Mouse (Mus musculus) fibroblast of lung, adult 2 months (primary cell): Measurements from ENCODE around the gene Gars.

ENCODE experiments used
- DNase-seq: peaks from one replicate; pipeline ENCODE4 v3.0.0-alpha.2; 2011; ENCODE audit warnings: low read depth

Gars gene

GRCm38 (mm10) chr6:55093431-55094146, 55.8 kb downstream of the Gars start:
- no peak for DNase-seq

DNA sequence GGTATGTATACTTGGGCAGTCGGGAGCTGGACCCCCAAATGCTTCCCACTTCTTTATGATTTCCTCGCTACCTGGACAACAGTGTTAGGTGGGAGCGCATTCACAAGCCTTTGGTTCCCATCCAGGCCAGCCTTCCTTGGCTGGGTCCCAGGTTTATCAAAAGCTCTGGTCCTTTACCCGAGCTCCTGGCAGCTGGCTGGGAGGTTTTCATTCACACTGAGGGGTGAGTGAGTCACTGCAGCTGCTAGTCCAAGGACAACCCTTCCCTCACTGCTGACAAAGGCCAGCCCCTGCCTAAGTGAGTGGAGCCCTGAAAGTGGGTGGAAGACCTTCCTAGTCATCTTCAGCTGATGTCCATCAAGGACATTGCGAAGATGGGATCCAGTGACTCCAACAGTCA, 60.2 kb downstream of the Gars start:
- DNase-seq = peak; percentile 22

DNA sequence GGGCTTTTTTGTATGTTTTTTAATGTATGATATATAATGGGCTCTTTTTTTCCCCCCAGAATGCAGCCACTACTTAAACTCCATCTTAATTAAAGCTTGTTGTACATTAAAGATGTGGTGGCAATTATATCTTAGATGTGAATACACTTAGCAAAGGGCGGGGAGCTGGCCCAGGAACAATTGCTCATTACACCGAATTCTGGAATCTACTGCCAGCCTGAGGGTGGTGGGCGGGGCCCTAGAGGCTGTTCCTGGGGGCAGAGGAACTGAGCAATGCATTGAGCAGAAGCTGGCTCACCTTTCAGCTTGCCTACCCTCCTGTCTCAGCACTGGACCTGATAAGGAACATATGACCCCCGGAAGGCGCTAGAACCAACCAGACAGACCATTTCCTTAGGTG, 60.8 kb downstream of the Gars start:
- DNase-seq = no peak

- no peak for DNase-seq
Measured at GRCm38 (mm10) chr6:55108358-55108757, 70.6 kb downstream of the Gars start.

DNA sequence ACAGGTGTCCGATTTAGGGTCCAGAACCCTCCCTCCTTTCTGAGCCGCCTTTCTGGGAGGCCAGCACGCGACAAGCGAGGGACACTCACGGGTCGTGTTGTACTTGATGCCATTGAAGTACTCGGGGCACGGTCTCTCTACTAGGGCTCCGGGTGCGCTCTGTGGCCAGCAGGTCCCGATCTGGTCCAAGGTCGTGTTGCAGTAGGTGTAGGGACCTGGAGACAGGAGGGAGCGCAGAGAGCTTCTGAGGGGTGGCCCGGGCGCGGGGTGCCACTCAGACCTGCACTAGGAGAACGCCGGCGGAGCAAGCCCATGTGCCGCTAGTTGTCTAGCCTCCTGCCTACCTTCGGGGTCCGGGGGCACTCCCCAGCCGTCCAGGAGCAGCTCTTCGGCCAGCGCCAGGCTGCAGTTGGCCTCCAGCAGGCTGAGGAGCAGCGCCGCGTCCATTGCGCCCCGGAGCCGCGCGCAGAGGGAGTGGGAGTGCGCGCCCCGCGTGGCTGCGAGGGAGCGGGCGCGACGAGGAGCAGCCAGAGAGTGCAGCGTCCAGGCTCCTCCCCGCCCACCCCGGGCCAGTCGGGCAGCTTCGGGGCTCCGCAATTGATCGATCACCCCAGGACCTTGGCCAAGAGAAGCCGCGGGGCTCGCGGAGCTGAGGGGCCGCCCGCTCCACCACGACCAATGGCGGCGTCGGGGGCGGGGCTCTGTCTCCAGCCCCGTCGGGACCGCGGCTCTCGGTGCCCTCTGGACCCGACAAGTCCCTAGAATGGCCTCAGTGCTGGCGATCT, 79.7 kb downstream of the Gars start:
- DNase-seq = no peak

- peak; percentile 67 for DNase-seq
Measured at GRCm38 (mm10) chr6:55123056-55123455, 85.2 kb downstream of the Gars start.

- no peak for DNase-seq
Measured at GRCm38 (mm10) chr6:55126576-55126975, 88.8 kb downstream of the Gars start.

DNA sequence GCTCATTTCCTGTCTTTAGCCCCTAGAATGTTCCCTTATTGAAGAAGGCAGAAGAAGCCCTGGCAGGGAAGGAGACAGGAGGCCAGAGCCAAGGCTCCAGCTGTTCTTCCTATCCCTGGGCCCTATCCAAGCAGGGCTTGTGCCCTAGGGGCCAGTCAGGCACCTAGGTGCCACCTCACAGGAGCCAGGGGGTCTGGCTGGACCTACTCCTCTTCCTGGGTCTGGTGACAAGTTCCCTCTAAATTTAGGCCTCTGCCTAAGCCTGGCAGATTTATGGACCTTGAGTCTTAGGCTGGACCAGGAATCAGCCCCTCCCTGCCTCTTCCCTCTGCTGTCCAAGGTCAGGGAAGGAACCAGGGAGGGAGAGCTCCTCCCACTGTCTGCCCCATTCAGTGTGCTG, 90.6 kb downstream of the Gars start:
- DNase-seq = no peak
